Mouse (Mus musculus) neural tube, embryonic 11.5 days (tissue): ENCODE data around the gene Fkbp1a. TPM values are rescaled to one million over a fixed set of nuclear protein-coding genes. Genes with fewer than 3 reads are reported as not detected.

ENCODE experiments used
- ATAC-seq: fragments of 200-750 bp; cut with Nextera tagmentation; 2 replicates; pipeline ENCODE4 v1.8.0; 2017; ENCODE audit warnings: moderate number of reproducible peaks, mild to moderate bottlenecking, moderate TSS enrichment, moderate library complexity; ENCODE audit not compliant: insufficient read depth, low FRiP score, low TSS enrichment
- DNase-seq: peaks from one replicate; pipeline ENCODE4 v3.0.0-alpha.2; 2015; ENCODE audit warnings: low spot score
- H3K27ac ChIP-seq: fragments of 300-500 bp; sonication (generic); 2 replicates; pipeline ENCODE4 v1.5.1; 2014; ENCODE audit warnings: low read depth, mild to moderate bottlenecking, low read length
- H3K27me3 ChIP-seq: fragments of 300-500 bp; sonication (generic); 2 replicates; pipeline ENCODE4 v1.6.1; 2014; ENCODE audit warnings: mild to moderate bottlenecking, low read length, mixed read lengths; ENCODE audit not compliant: control insufficient read depth, insufficient read depth
- H3K36me3 ChIP-seq: fragments of 300-500 bp; sonication (generic); 2 replicates; pipeline ENCODE4 v1.6.1; 2014; ENCODE audit warnings: mild to moderate bottlenecking, low read length, moderate library complexity, mixed read lengths; ENCODE audit not compliant: control insufficient read depth, insufficient read depth
- H3K4me1 ChIP-seq: fragments of 300-500 bp; sonication (generic); 2 replicates; pipeline ENCODE4 v1.6.1; 2014; ENCODE audit warnings: low read length, mixed read lengths; ENCODE audit not compliant: control insufficient read depth, insufficient read depth
- H3K4me2 ChIP-seq: fragments of 300-500 bp; sonication (generic); 2 replicates; pipeline ENCODE4 v1.6.1; 2014; ENCODE audit warnings: low read depth, mild to moderate bottlenecking, moderate library complexity
- H3K4me3 ChIP-seq: fragments of 300-500 bp; sonication (generic); 2 replicates; pipeline ENCODE4 v1.5.1; 2014; ENCODE audit warnings: low read depth, low read length
- H3K9ac ChIP-seq: fragments of 300-500 bp; sonication (generic); 2 replicates; pipeline ENCODE4 v1.6.1; 2014; ENCODE audit warnings: mild to moderate bottlenecking, low read length
- H3K9me3 ChIP-seq: fragments of 300-500 bp; sonication (generic); 2 replicates; pipeline ENCODE4 v1.6.1; 2016; ENCODE audit warnings: low read length; ENCODE audit not compliant: control insufficient read depth
- WGBS: fragments of 180-500 bp; shearing (Covaris S2); extraction: QIAGEN DNeasy Blood & Tissue Kit; methylation state at CpG from one replicate; pipeline ENCODE4 v1.1.7; 2014; 5-methylcytosine and 5-hydroxymethylcytosine counted together
- polyA plus RNA-seq: library from polyadenylated mRNA; unstranded; fragments of >200 nt; fragmentation: Nextera tagmentation; extraction: Ambion mirVana; gene quantifications from 2 replicates; pipeline ENCODE4 v1.2.1, GENCODE M21; 2014

Fkbp1a gene
- polyA plus RNA-seq, 1 experiment from 2014 or later, result 656 TPM

DNA sequence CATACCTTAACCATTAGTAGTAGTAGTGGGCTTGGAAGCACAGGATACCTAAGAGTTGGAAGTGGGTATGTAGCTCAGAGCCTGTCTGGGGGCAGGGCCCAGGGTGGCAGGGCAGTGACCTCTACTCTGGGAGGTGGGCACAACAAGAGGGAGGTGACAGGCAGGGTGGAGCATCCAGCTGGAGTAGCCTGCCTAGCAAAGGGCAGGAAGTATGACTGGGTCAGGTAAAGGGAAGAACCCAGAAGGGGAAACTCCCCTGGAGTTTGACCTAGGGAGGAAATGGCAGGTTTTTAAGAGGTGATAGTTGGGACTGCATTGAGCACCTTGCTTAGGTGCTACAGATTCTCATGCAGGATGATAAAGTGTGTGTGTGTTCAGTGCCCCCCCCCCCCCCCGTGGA, 38.7 kb downstream of the Fkbp1a start:
- H3K4me2 ChIP-seq, result no peak overlapping the region
- no peaks in the 10 kb centered on the region for H3K9me3 ChIP-seq
- WGBS, result 38% methylated on average over 1 of the region's 1 CpGs
- no peak overlapping the region for H3K4me3 ChIP-seq
- H3K4me1 ChIP-seq, result no peaks in the 10 kb centered on the region
- H3K9ac ChIP-seq, result no peak overlapping the region
- H3K36me3 ChIP-seq, result no peaks in the 10 kb centered on the region
- DNase-seq (no peak), ATAC-seq (no peak)
- no peak overlapping the region for H3K27ac ChIP-seq
- no peaks in the 10 kb centered on the region for H3K27me3 ChIP-seq

GRCm38 (mm10) chr2:151585934-151586333, 43.7 kb downstream of the Fkbp1a start:
- no peak for DNase-seq
- no peaks in the 10 kb centered on the region for H3K27me3 ChIP-seq
- H3K9ac ChIP-seq, result no peak overlapping the region
- ATAC-seq, result no peak
- 66% methylated on average over 3 of the region's 3 CpGs for WGBS
- no peak overlapping the region for H3K27ac ChIP-seq
- H3K4me1 ChIP-seq, result no peaks in the 10 kb centered on the region
- no peaks in the 10 kb centered on the region for H3K9me3 ChIP-seq
- no peaks in the 10 kb centered on the region for H3K36me3 ChIP-seq
- H3K4me3 ChIP-seq, result no peak overlapping the region
- no peak overlapping the region for H3K4me2 ChIP-seq

DNA sequence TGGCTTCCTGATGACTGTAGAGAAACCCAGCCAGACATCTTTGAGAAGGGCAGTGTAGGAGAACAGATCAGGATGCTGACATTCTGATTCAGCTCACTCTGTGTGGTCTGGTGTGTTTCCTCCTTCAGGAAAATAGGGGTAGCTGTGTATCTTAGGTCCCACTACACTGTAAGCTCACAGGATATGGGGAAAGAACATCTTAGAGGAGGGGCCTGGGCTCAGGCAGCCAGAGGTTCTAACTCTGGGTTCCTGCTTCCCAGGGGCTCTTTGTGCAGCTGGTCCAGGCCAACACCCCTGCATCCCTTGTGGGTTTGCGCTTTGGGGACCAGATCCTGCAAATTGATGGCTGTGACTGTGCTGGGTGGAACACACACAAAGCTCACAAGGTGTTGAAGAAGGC, 44.5 kb downstream of the Fkbp1a start:
- H3K36me3 ChIP-seq, result no peaks in the 10 kb centered on the region
- no peak overlapping the region for H3K27ac ChIP-seq
- H3K4me3 ChIP-seq, result no peak overlapping the region
- no peaks in the 10 kb centered on the region for H3K9me3 ChIP-seq
- H3K4me2 ChIP-seq, result no peak overlapping the region
- WGBS, result 100% methylated on average over 1 of the region's 1 CpGs
- ATAC-seq, result no peak
- no peak for DNase-seq
- H3K9ac ChIP-seq, result no peak overlapping the region
- no peaks in the 10 kb centered on the region for H3K4me1 ChIP-seq
- H3K27me3 ChIP-seq, result no peaks in the 10 kb centered on the region

- no peak overlapping the region for H3K27ac ChIP-seq
- no peaks in the 10 kb centered on the region for H3K9me3 ChIP-seq
- H3K9ac ChIP-seq, result no peak overlapping the region
- H3K4me1 ChIP-seq, result no peaks in the 10 kb centered on the region
- no peak overlapping the region for H3K4me2 ChIP-seq
- H3K27me3 ChIP-seq, result no peaks in the 10 kb centered on the region
- DNase-seq (no peak), ATAC-seq (no peak)
- H3K4me3 ChIP-seq, result no peak overlapping the region
- 84% methylated on average over 9 of the region's 9 CpGs for WGBS
- H3K36me3 ChIP-seq, result no peaks in the 10 kb centered on the region
Observed at GRCm38 (mm10) chr2:151587306-151587705, 45.0 kb downstream of the Fkbp1a start.

DNA sequence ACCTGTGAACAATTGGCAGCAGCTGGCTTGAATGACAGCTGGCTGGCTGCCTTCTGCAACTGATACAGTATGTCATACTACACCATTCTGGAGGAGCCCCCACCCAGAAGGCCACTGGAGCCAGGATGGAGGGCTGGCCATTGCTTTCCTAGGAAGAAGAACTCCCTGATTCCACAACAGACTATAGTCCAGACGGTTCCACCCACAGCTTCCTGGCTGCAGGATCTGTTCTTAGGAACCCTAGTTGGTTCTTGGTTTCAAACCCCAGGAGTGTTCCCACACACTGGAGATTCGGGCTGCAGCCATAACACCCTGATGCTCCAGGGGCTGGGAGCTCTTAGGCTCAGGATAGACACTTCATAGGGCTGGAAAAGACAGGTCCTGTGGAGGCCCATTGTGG, 55.8 kb downstream of the Fkbp1a start:
- Histone ChIP-seq H3K36me3 (no peaks in the 10 kb centered on the region), H3K9me3 (no peaks in the 10 kb centered on the region), H3K9ac (no peak overlapping the region), H3K4me2 (no peak overlapping the region), H3K27me3 (no peaks in the 10 kb centered on the region), H3K27ac (no peak overlapping the region), H3K4me1 (peaks cover 4% of the 10 kb centered on the region), H3K4me3 (no peak overlapping the region)
- ATAC-seq (no peak), DNase-seq (no peak)
- WGBS, result 78% methylated on average over 2 of the region's 2 CpGs

DNA sequence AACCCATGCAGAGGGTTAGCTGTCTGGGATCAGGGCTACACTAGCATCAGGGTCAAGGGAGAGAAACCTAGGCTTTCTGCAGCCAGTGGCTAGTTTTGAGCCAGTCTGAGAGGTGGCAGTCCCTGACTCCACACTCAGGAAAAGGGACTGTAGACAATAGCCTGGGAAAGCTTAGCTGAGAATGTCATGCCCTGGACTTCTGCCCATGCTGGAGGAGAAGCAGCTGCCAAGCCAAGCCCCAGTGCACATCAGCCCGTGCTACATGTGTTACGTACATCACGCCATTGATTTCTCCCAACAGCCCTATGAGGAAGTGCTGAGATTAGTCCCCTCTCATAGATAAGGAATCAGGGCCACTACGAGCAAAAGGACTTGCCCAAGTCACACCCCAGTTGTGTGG, 59.8 kb downstream of the Fkbp1a start:
- no peak overlapping the region for H3K9ac ChIP-seq
- peaks cover 17% of the 10 kb centered on the region for H3K4me1 ChIP-seq
- no peak overlapping the region for H3K27ac ChIP-seq
- DNase-seq (no peak), ATAC-seq (no peak)
- no peak overlapping the region for H3K4me3 ChIP-seq
- H3K27me3 ChIP-seq, result no peaks in the 10 kb centered on the region
- no peaks in the 10 kb centered on the region for H3K36me3 ChIP-seq
- WGBS, result 90% methylated on average over 4 of the region's 4 CpGs
- H3K4me2 ChIP-seq, result no peak overlapping the region
- H3K9me3 ChIP-seq, result no peaks in the 10 kb centered on the region

DNA sequence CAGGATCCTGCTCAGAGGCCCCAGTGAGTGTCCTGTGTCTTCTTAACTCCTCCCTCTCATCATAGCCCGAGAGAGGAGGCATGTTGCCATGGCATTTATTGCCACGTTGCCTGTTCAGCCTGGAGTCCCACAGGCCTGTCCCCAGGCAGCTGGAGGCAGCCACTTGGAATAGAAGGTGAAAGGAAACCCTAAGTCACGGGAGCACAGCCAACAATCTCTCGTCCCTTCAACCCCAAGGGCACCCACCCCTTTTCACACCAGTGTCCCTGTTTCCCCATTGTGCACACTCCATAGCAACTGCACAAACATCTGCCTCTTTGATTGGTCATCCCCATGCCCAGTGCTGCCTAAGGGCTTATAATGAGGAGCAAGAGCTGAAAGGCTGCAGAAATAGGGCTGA, 61.3 kb downstream of the Fkbp1a start:
- H3K9ac ChIP-seq, result no peak overlapping the region
- no peaks in the 10 kb centered on the region for H3K36me3 ChIP-seq
- no peak overlapping the region for H3K4me3 ChIP-seq
- no peak overlapping the region; the same call in 1 of the 2 replicates for H3K27ac ChIP-seq
- ATAC-seq (peak; percentile 89), DNase-seq (peak; percentile 71)
- no peaks in the 10 kb centered on the region for H3K9me3 ChIP-seq
- no peak overlapping the region for H3K4me2 ChIP-seq
- WGBS, result 31% methylated on average over 4 of the region's 4 CpGs
- peaks cover 17% of the 10 kb centered on the region for H3K4me1 ChIP-seq
- H3K27me3 ChIP-seq, result no peaks in the 10 kb centered on the region

- H3K27me3 ChIP-seq, result no peaks in the 10 kb centered on the region
- no peak overlapping the region for H3K4me2 ChIP-seq
- H3K36me3 ChIP-seq, result no peaks in the 10 kb centered on the region
- ATAC-seq (no peak), DNase-seq (peak; percentile 35)
- no peak overlapping the region for H3K9ac ChIP-seq
- H3K9me3 ChIP-seq, result no peaks in the 10 kb centered on the region
- no peak overlapping the region for H3K4me3 ChIP-seq
- H3K4me1 ChIP-seq, result peaks cover 17% of the 10 kb centered on the region
- no peak overlapping the region for H3K27ac ChIP-seq
- 66% methylated on average over 9 of the region's 11 CpGs for WGBS
Observed at GRCm38 (mm10) chr2:151605437-151605987, 63.2 kb downstream of the Fkbp1a start.

DNA sequence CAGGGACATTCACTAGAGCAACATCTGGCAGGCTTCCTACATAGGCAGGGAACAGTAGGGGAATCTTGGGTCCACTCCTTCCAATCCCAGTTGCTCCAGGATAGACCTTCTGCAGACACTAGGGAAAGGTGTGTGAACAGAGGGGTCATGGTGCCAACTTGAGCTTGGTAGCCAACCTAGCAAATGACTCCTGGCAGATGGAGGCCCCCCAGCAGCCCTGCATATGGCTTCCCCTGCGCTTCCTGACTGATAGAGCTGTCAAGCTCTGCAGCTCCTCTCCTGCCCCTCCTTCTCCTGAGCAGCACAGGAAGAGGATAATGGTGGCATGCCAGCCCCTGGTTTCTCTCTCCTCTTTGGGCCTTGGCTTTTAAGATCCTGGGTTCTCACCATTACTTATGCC, 66.2 kb downstream of the Fkbp1a start:
- H3K36me3 ChIP-seq, result no peaks in the 10 kb centered on the region
- 85% methylated on average over 1 of the region's 1 CpGs for WGBS
- no peak overlapping the region for H3K27ac ChIP-seq
- peaks cover 10% of the 10 kb centered on the region for H3K4me1 ChIP-seq
- H3K9ac ChIP-seq, result no peak overlapping the region
- no peak overlapping the region for H3K4me3 ChIP-seq
- H3K4me2 ChIP-seq, result no peak overlapping the region
- DNase-seq (no peak), ATAC-seq (no peak)
- no peaks in the 10 kb centered on the region for H3K27me3 ChIP-seq
- H3K9me3 ChIP-seq, result no peaks in the 10 kb centered on the region
